Mouse (Mus musculus) intestine, embryonic 15.5 days (tissue): ENCODE data around the gene 1600012H06Rik. TPM values are rescaled to one million over a fixed set of nuclear protein-coding genes. Genes with fewer than 3 reads are reported as not detected.
"Not testable (repeated sequence)": the region's sequence is repeated elsewhere in the genome, so short reads cannot be mapped to it uniquely, and the experiment has no call there.

Experiments used
- ATAC-seq: fragments of 200-750 bp; cut with Nextera tagmentation; 2 replicates; pipeline ENCODE4 v1.8.0; 2017; ENCODE audit warnings: moderate TSS enrichment, moderate library complexity
- H3K27ac ChIP-seq: fragments of 300-500 bp; sonication (generic); 2 replicates; pipeline ENCODE4 v1.5.1; 2015; ENCODE audit warnings: mild to moderate bottlenecking, inconsistent platforms
- H3K27me3 ChIP-seq: fragments of 300-500 bp; sonication (generic); replicated peaks from 2 replicates; pipeline ENCODE4 v1.6.1; 2015; ENCODE audit warnings: inconsistent platforms
- H3K36me3 ChIP-seq: fragments of 300-500 bp; sonication (generic); 2 replicates; pipeline ENCODE4 v1.6.1; 2015; ENCODE audit warnings: inconsistent platforms
- H3K4me1 ChIP-seq: fragments of 300-500 bp; sonication (generic); replicated peaks from 2 replicates; pipeline ENCODE4 v1.6.1; 2015; ENCODE audit warnings: inconsistent platforms
- H3K4me2 ChIP-seq: fragments of 300-500 bp; sonication (generic); replicated peaks from 2 replicates; pipeline ENCODE4 v1.6.1; 2015; ENCODE audit warnings: mild to moderate bottlenecking, inconsistent platforms
- H3K4me3 ChIP-seq: fragments of 300-500 bp; sonication (generic); replicated peaks from 2 replicates; pipeline ENCODE4 v1.5.1; 2015; ENCODE audit warnings: inconsistent platforms
- H3K9ac ChIP-seq: fragments of 300-500 bp; sonication (generic); 2 replicates; pipeline ENCODE4 v1.6.1; 2015; ENCODE audit warnings: inconsistent platforms
- H3K9me3 ChIP-seq: fragments of 300-500 bp; sonication (generic); 2 replicates; pipeline ENCODE4 v1.6.1; 2016; ENCODE audit warnings: inconsistent platforms
- WGBS: fragments of 180-500 bp; shearing (Covaris S2); methylation state at CpG from one replicate; pipeline ENCODE4 v1.1.7; 2015; 5-methylcytosine and 5-hydroxymethylcytosine counted together
- polyA plus RNA-seq: library from polyadenylated mRNA; unstranded; fragments of >200 nt; fragmentation: Nextera tagmentation; extraction: Ambion mirVana; gene quantifications from 2 replicates; pipeline ENCODE4 v1.2.1, GENCODE M21; 2015

The 1600012H06Rik gene
- polyA plus RNA-seq, 1 experiment from 2014 or later, result 40.0 TPM

DNA sequence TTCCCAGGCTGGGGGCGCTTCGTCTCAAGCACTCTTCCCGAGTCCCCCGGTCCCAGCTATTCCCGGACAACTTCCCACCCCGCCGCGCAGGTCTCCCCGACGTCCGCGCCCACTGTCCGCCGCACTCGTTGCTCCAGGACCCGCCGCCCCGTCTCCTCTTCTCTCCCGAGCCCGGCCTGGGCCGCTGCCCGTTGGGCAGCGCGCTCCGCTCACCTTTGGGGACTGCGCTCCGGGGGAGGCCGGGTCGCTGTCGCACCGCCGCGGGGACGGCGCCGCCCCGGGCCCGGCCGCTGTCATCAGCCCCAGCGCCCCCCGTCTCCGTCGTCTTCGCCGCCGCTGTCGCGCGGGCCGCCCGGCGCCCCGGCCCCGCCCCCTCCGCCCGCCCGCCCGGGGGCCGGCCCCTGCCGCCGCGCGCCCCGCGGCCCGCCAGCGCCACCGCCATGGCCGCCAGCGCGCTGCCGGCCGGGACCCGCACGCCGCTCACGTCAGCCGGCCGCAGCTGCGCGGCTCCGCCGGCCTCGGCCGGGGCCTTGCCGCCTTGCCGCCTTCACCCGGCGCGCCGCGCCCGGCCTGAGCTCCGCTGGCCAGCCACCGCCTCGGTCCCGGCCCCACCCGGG is 49.6 kb downstream of the 1600012H06Rik start:
- not testable (repeated sequence) for H3K27me3 ChIP-seq, H3K4me1 ChIP-seq, H3K9ac ChIP-seq, H3K27ac ChIP-seq, H3K9me3 ChIP-seq, H3K36me3 ChIP-seq, H3K4me2 ChIP-seq, H3K4me3 ChIP-seq
- no CpG with 5 or more reads among the region's 98 CpGs for WGBS
- ATAC-seq, result peak; percentile 90

DNA sequence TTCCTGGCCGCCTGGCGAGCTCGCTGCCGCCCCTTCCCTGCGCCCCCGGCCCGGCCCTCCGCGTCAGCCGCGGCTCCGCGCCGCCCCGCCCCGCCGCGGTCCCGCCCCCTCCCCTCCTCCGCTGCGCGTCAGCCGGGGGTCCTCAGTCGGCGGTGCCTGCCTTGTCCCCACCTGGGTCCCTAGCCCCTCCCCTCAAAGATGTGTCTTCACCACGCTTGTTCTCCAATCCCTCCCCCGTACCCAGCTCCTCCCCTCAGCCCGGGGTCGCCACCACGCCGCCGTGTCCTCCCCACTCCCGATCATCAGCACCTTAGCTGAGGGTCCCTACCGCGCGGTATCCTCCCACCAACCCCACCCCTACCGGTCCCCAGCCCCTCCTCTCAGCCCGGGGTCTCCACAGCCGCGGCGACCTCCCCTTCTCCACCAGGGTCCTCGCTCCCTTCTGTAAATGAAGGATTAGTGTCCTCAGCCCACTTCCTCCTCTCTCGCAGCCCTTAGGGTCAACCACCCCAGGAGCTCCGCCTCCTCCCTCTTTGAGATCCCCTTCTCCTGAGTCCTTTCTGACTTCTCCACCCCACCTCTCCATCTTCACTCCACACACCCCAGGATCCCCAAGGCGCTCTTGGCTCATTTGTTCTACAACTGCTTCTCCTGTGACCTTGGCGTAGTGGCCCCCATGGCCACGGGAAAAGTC is 50.3 kb downstream of the 1600012H06Rik start:
- H3K36me3 ChIP-seq, H3K27me3 ChIP-seq, H3K27ac ChIP-seq, H3K4me2 ChIP-seq, H3K9ac ChIP-seq, H3K4me3 ChIP-seq, H3K9me3 ChIP-seq, H3K4me1 ChIP-seq: not testable (repeated sequence)
- peak; percentile 87 for ATAC-seq
- no CpG with 5 or more reads among the region's 47 CpGs for WGBS

DNA sequence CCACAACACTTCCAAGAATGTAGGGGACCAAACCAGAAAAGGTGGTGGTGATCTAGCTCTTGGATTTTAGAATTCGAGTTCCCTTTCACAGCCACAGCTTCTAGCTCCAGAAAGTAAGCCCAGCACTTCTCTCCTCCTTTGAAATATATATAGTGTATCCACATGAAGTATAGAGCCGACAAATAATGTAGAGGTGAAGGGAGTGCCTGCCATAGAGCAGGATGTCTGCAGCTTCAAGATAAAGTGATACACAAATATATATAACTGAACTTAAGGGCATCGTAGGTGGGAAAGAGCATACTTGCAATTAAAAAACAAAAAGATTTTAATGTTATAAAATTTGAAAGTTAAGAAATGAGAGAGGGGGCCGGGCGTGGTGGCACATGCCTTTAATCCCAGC is 51.2 kb downstream of the 1600012H06Rik start:
- H3K9ac ChIP-seq, H3K36me3 ChIP-seq, H3K4me2 ChIP-seq, H3K9me3 ChIP-seq, H3K4me3 ChIP-seq, ATAC-seq, H3K4me1 ChIP-seq, H3K27ac ChIP-seq, H3K27me3 ChIP-seq: not testable (repeated sequence)
- WGBS, result no CpG with 5 or more reads among the region's 5 CpGs

DNA sequence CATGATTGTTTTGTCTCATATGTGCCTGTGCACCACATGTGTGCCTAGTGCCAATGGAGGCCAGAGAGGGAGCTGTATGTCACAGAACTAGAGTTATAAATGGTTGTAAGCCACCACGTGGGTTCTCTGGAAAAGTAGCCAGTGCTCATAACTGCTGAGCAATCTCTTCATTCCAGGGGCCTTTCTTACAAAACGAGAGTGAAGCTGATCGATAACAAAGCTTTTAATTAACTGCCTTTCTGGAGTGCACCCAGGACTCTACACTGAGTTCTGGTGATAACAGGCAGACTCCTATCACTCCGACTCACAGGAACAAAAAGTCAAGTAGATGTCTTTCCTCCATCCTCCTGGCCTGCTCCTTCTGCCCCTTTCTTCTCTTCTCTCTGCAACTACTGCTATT is 57.1 kb downstream of the 1600012H06Rik start:
- not testable (repeated sequence) for H3K4me2 ChIP-seq, ATAC-seq, H3K9ac ChIP-seq, H3K27ac ChIP-seq, H3K4me1 ChIP-seq, H3K9me3 ChIP-seq, H3K36me3 ChIP-seq, H3K27me3 ChIP-seq, H3K4me3 ChIP-seq
- WGBS, result no CpG with 5 or more reads among the region's 4 CpGs

DNA sequence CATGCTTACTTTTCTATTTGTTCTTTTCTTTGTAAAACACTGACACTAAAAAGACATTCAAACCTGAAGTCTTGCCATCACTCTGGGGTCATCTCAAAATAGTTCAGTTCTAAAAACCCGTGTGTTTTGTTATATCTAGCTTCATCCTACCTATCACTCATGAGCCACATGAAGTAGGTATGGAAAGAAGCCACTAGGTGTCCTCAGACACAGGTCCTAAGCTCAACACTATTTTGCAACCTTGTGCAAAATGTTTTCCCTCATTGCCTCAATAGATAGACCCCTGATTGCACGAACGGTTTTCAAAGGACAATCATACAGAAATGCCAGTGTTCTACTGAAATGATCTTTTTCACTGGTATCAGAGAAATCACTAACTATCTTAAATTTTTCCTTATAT is 66.1 kb downstream of the 1600012H06Rik start:
- H3K36me3 ChIP-seq, H3K27ac ChIP-seq, H3K27me3 ChIP-seq, H3K9ac ChIP-seq, H3K9me3 ChIP-seq, H3K4me3 ChIP-seq, H3K4me1 ChIP-seq, H3K4me2 ChIP-seq: not testable (repeated sequence)
- peak; percentile 39; the same call in 1 of the 2 replicates for ATAC-seq
- WGBS, result no CpG with 5 or more reads among the region's 3 CpGs

Other genes with a start within 250 kb of the 1600012H06Rik start
- gene Thbs2, start 248.9 kb upstream of the 1600012H06Rik start, polyA plus RNA-seq, result 49.5 and 54.1 TPM in 2 replicates
- 5.6 and 8.0 TPM in 2 replicates for gene Wdr27, start within 50 bp of the 1600012H06Rik start, polyA plus RNA-seq
- gene Phf10, start 18.1 kb downstream of the 1600012H06Rik start, polyA plus RNA-seq, result 35.6 and 40.7 TPM in 2 replicates
- gene 9030025P20Rik, start 35.3 kb downstream of the 1600012H06Rik start, polyA plus RNA-seq, result 6.5 and 9.5 TPM in 2 replicates
- 0.72 and 2.7 TPM in 2 replicates for gene Gm3417, start 35.6 kb downstream of the 1600012H06Rik start, polyA plus RNA-seq
- gene Gm3435, start 67.0 kb downstream of the 1600012H06Rik start, polyA plus RNA-seq, result 7.4 and 7.6 TPM in 2 replicates
- gene Ermard, start 98.0 kb downstream of the 1600012H06Rik start, polyA plus RNA-seq, result 54.6 and 65.7 TPM in 2 replicates
- 0.93 TPM in 1 of 2 replicates, not detected in the other for gene Tcte3, start 98.3 kb downstream of the 1600012H06Rik start, polyA plus RNA-seq
- 4.3 TPM in 2 replicates for gene Gm3448, start 98.4 kb downstream of the 1600012H06Rik start, polyA plus RNA-seq